Mouse (Mus musculus): ENCODE measurements around the gene Npy1r. TPM values are rescaled to one million over a fixed set of nuclear protein-coding genes. Genes with fewer than 3 reads are reported as not detected.

Gene Npy1r
- under 1 TPM in 1 of 2 experiments, not detected in 1; 0.17 TPM for total RNA-seq (2023)

DNA sequence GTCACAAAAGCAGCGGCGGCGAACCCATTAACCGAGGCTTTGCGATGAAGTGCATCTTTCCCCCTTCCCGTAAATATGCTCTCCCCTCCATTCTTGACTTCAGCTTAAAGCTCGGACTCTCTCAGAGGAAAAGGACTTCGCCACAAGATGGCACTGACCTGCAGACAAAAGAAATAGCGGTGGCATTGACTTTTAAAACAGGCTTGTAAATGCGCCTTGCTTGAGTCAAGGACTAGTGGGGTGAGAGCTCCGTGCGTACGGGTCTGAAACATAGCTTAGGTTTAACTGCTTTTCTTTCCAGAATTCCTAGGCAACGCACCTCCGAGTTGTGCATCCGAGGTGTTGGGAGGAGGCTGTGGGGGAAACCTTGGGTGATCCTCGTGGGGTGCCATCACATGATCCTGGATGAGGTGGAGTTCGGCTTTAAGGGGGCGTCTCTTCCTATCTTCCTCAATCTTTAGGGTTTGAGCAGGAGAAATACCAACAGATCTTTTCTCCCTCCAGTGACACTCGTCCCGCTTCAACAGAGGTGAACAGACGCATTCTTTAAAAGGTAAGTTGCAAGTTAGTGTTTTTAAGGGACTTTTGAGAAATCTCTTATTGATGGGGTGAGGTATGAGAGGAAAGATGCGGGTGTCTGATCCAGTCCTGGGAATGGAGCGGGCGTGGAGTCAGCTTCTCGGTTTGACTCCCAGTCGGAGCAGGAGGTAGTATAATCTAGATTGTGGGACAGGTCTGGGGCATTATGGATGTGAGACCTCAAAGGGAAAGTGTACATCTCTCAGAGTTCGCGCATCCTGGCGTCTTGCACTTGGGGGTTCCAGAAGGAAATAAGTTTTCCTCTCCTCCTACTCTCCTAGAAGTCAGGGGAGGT, at the start of gene Npy1r:
TSS of gene Npy1r (plus strand) at position 223 of the 874 bp plus-strand sequence.

DNA sequence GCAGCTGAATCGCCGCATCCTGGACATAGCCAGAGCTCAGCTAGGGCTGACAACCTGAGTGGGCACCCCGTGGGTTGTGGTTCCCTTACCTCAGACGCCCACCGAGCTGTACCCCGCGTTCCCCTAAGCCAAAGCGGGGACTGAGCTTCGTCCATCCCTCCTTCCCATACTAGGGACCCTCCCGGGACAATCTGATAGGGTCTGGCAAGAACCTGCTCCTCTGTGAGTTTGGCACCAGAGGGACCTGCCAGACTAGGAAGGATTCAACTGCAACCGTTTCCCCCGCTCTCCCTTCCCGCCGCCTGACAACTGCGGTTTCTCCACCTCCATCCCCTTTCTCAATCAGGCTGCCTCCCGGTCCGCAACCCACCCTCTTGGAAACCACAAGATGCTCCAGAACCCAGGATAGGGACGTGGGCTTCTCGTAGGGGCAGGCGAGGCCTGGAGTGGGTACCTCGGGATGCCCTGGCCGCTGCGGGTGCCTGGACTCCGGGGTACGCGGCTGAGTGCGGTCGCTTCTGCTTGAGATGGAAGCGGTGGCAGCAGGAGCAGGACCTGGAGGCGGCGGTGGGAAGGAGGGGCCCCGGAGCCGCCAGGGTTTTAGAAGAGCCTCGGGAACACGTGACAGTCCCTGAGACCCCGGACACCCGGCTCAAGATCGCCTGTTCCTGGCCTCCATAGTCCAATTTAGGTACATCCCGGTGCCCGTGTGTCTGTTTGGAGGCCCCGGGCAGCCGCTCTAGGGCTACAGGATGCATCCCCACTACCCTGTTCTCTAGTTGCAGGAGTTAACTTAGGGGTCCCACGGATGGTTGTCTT, 9.3 kb upstream of the Npy1r start, which contains the start of gene Npy5r:
TSS of gene Npy5r (minus strand) at position 618 of the 819 bp plus-strand sequence.

Other genes starting within 250 kb of the Npy1r start
- 10 to 100 TPM; 18.1 to 21.3 TPM for gene Tma16, start 210.7 kb upstream of the Npy1r start, total RNA-seq (2023)
- not detected for gene Tktl2, start 185.4 kb upstream of the Npy1r start, total RNA-seq (2023)
- gene Npy5r, start 9.1 kb upstream of the Npy1r start, total RNA-seq (2023): not detected
- gene Naf1, start 163.0 kb downstream of the Npy1r start, total RNA-seq (2023): 10 to 100 TPM; 10.3 to 10.5 TPM